Mouse (Mus musculus): ENCODE results near the gene Acer2.

Acer2 gene

GRCm38 (mm10) chr4:86955448-86955847 lies 81.3 kb downstream of the Acer2 start:
- no peak for DNase-seq (ENCODE audit: low spot score in 2 of 2)

DNA sequence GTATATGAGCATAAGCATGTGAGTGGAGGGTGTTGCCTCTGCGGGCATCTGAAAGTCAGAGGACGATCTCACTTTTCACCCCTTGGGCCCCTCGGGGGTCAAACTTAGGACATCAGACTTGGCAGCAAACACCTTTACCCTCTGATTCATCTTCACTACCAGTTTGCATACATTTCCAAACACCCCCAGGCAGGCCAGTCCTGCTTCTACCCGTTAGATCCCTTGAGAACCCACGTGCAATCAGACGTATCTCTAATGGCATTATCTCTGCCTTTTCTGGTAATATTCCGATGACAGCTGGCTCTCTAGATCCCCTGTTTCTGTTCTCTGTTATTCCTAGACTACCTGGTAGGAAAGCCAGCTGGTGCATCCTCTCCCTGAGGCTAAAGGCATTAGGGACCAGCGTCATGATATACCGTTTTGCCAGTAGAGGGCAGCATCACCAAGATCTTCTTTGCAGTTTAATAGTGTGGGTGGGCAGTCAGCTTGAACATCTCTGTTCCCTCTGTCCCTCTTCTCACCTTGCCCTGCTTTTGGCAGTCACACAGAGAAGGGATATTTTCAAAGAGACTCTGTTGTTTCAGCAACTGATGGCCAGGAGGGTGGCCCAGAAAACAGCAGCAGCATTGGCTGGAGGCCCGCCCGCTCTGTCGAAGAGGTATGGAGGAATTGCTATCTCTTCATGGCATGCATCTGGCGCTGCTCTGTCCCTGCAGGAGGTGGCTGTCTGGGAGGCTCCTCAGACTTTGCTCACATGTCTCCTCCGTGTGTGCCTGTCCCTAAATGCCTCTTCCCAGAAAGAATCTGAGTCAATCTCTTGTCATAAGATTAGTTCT lies 83.6 kb downstream of the Acer2 start:
- DNase-seq (ENCODE audit: low spot score in 2 of 2) = peak; percentile 48 to 69

DNA sequence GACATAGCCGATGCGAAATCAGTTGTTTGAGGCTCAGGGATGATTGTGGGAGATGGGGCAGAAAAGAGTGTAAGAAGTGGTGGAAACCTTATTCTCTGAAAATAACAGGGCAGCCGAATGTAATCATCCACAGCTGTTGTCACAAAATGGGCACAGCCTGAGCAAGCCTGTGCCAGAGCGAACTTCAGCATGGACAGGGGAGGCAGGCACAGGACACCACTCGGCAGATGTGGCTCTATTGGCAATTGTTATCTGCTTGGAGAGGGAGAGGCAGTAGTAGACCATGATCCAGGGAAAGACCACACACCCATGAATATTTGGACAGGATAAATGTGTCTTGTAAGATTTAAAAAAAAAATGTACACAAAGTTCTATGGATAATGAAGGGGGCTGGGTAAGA lies 103.1 kb downstream of the Acer2 start:
- no peak for DNase-seq (ENCODE audit: low spot score in 2 of 2)

All from frontal cortex, postnatal 10 days (tissue).